Mouse (Mus musculus): ENCODE results near the gene Gm17349. TPM values are rescaled to one million over a fixed set of nuclear protein-coding genes. Genes with fewer than 3 reads are reported as not detected.

The Gm17349 gene
- polyA plus RNA-seq, 1 experiment from 2014 or later, result not detected

GRCm38 (mm10) chr15:99724292-99725021 lies 19.2 kb upstream of the Gm17349 start:
- Histone ChIP-seq H3K9ac (peak overlapping the region; percentile 34), H3K27me3 (ENCODE audit: insufficient read depth, low read length) (no peaks in the 10 kb centered on the region), H3K4me3 (ENCODE audit: low read depth, low read length) (peak overlapping the region; percentile 84), H3K4me2 (peak overlapping the region; percentile 71), H3K9me3 (ENCODE audit: low read depth, low read length) (no peaks in the 10 kb centered on the region), H3K4me1 (ENCODE audit: insufficient read depth) (peaks cover 11% of the 10 kb centered on the region), H3K27ac (ENCODE audit: low read depth) (peak overlapping the region; percentile 82), H3K36me3 (ENCODE audit: insufficient read depth) (peaks cover 25% of the 10 kb centered on the region)
- WGBS, result 9% methylated on average over 16 of the region's 16 CpGs
- peak; percentile 82 for TF ChIP-seq CTCF (IDR thresholded peaks at IDR 0.05; ENCODE audit: low read depth)
- peak; percentile 91 for DNase-seq
- peak; percentile 36 for ATAC-seq (ENCODE audit: insufficient read depth)

- peaks cover 11% of the 10 kb centered on the region for H3K4me1 ChIP-seq (ENCODE audit: insufficient read depth)
- H3K36me3 ChIP-seq (ENCODE audit: insufficient read depth), result peaks cover 19% of the 10 kb centered on the region
- DNase-seq (peak; percentile 60), ATAC-seq (ENCODE audit: insufficient read depth) (no peak)
- peak overlapping the region; percentile 71 for H3K4me2 ChIP-seq
- peak overlapping the region; percentile 84; the same call in 1 of the 2 replicates for H3K4me3 ChIP-seq (ENCODE audit: low read depth, low read length)
- no peaks in the 10 kb centered on the region for H3K27me3 ChIP-seq (ENCODE audit: insufficient read depth, low read length)
- TF ChIP-seq CTCF (IDR thresholded peaks at IDR 0.05; ENCODE audit: low read depth), result no peak
- peak overlapping the region; percentile 26; the same call in 1 of the 2 replicates for H3K9ac ChIP-seq
- H3K9me3 ChIP-seq (ENCODE audit: low read depth, low read length), result no peaks in the 10 kb centered on the region
- 20% methylated on average over 11 of the region's 11 CpGs for WGBS
- H3K27ac ChIP-seq (ENCODE audit: low read depth), result peak overlapping the region; percentile 82
These were observed 18.4 kb upstream of the Gm17349 start for GRCm38 (mm10) chr15:99723515-99724291.

- no peak for TF ChIP-seq CTCF (IDR thresholded peaks at IDR 0.05; ENCODE audit: low read depth)
- Histone ChIP-seq H3K4me3 (ENCODE audit: low read depth, low read length) (no peak overlapping the region), H3K27me3 (ENCODE audit: insufficient read depth, low read length) (no peaks in the 10 kb centered on the region), H3K27ac (ENCODE audit: low read depth) (peak overlapping the region; percentile 82; the same call in 1 of the 2 replicates), H3K9ac (no peak overlapping the region), H3K9me3 (ENCODE audit: low read depth, low read length) (no peaks in the 10 kb centered on the region), H3K4me1 (ENCODE audit: insufficient read depth) (peaks cover 11% of the 10 kb centered on the region), H3K36me3 (ENCODE audit: insufficient read depth) (peaks cover 14% of the 10 kb centered on the region), H3K4me2 (peak overlapping the region; percentile 71)
- no peak for DNase-seq
- ATAC-seq (ENCODE audit: insufficient read depth), result no peak
- WGBS, result 53% methylated on average over 10 of the region's 10 CpGs
These were observed 17.8 kb upstream of the Gm17349 start for GRCm38 (mm10) chr15:99723120-99723514.

GRCm38 (mm10) chr15:99721921-99722743 lies 16.8 kb upstream of the Gm17349 start:
- no peak for ATAC-seq (ENCODE audit: insufficient read depth)
- Histone ChIP-seq H3K27ac (ENCODE audit: low read depth) (no peak overlapping the region), H3K4me1 (ENCODE audit: insufficient read depth) (peaks cover 11% of the 10 kb centered on the region), H3K4me3 (ENCODE audit: low read depth, low read length) (no peak overlapping the region), H3K4me2 (no peak overlapping the region), H3K27me3 (ENCODE audit: insufficient read depth, low read length) (no peaks in the 10 kb centered on the region), H3K36me3 (ENCODE audit: insufficient read depth) (peaks cover 6% of the 10 kb centered on the region; the same call in 1 of the 2 replicates), H3K9ac (no peak overlapping the region), H3K9me3 (ENCODE audit: low read depth, low read length) (no peaks in the 10 kb centered on the region)
- no peak for DNase-seq
- TF ChIP-seq CTCF (IDR thresholded peaks at IDR 0.05; ENCODE audit: low read depth), result no peak
- WGBS, result 65% methylated on average over 25 of the region's 25 CpGs

- peaks cover 8% of the 10 kb centered on the region; the same call in 1 of the 2 replicates for H3K4me1 ChIP-seq (ENCODE audit: insufficient read depth)
These were observed 14.6 kb upstream of the Gm17349 start for GRCm38 (mm10) chr15:99719865-99720264.

GRCm38 (mm10) chr15:99718461-99719021 lies 13.3 kb upstream of the Gm17349 start:
- no peaks in the 10 kb centered on the region for H3K27me3 ChIP-seq (ENCODE audit: insufficient read depth, low read length)
- H3K9ac ChIP-seq, result no peak overlapping the region
- no peak for ATAC-seq (ENCODE audit: insufficient read depth)
- no peaks in the 10 kb centered on the region for H3K9me3 ChIP-seq (ENCODE audit: low read depth, low read length)
- no peak overlapping the region for H3K4me3 ChIP-seq (ENCODE audit: low read depth, low read length)
- H3K4me1 ChIP-seq (ENCODE audit: insufficient read depth), result peaks cover 4% of the 10 kb centered on the region; the same call in 1 of the 2 replicates
- TF ChIP-seq CTCF (IDR thresholded peaks at IDR 0.05; ENCODE audit: low read depth), result no peak
- WGBS, result 81% methylated on average over 9 of the region's 9 CpGs
- peaks cover 25% of the 10 kb centered on the region for H3K36me3 ChIP-seq (ENCODE audit: insufficient read depth)
- no peak overlapping the region for H3K27ac ChIP-seq (ENCODE audit: low read depth)
- no peak overlapping the region for H3K4me2 ChIP-seq
- DNase-seq, result no peak

More at GRCm38 (mm10) chr15:99719865-99720264, 14.6 kb upstream of the Gm17349 start:
- ATAC-seq (ENCODE audit: insufficient read depth), result no peak
- Histone ChIP-seq H3K4me2 (no peak overlapping the region), H3K9ac (no peak overlapping the region), H3K27me3 (ENCODE audit: insufficient read depth, low read length) (no peaks in the 10 kb centered on the region), H3K27ac (ENCODE audit: low read depth) (no peak overlapping the region), H3K36me3 (ENCODE audit: insufficient read depth) (peaks cover 12% of the 10 kb centered on the region; the same call in 1 of the 2 replicates), H3K9me3 (ENCODE audit: low read depth, low read length) (no peaks in the 10 kb centered on the region), H3K4me3 (ENCODE audit: low read depth, low read length) (no peak overlapping the region)
- 74% methylated on average over 8 of the region's 8 CpGs for WGBS
- DNase-seq, result no peak
- TF ChIP-seq CTCF (IDR thresholded peaks at IDR 0.05; ENCODE audit: low read depth), result no peak
